Mouse (Mus musculus) midbrain, embryonic 10.5 days (tissue): ENCODE data around the gene Madcam1. TPM values are rescaled to one million over a fixed set of nuclear protein-coding genes. Genes with fewer than 3 reads are reported as not detected.
"Not testable (repeated sequence)": the region's sequence is repeated elsewhere in the genome, so short reads cannot be mapped to it uniquely, and the experiment has no call there.

Experiments used
- DNase-seq: peaks from one replicate; pipeline ENCODE4 v3.0.0-alpha.2; 2017; ENCODE audit warnings: low spot score
- H3K27ac ChIP-seq: fragments of 300-500 bp; sonication (generic); replicated peaks from 2 replicates; pipeline ENCODE4 v1.5.1; 2016; ENCODE audit warnings: mild to moderate bottlenecking
- H3K27me3 ChIP-seq: fragments of 300-500 bp; sonication (generic); 2 replicates; pipeline ENCODE4 v1.6.1; 2016; ENCODE audit warnings: low read depth, mild to moderate bottlenecking; ENCODE audit not compliant: poor library complexity, severe bottlenecking
- H3K36me3 ChIP-seq: fragments of 300-500 bp; sonication (generic); 2 replicates; pipeline ENCODE4 v1.6.1; 2016; ENCODE audit warnings: mild to moderate bottlenecking, moderate library complexity
- H3K4me1 ChIP-seq: fragments of 300-500 bp; sonication (generic); 2 replicates; pipeline ENCODE4 v1.6.1; 2016
- H3K4me3 ChIP-seq: fragments of 300-500 bp; sonication (generic); 2 replicates; pipeline ENCODE4 v1.5.1; 2016; ENCODE audit warnings: mild to moderate bottlenecking, moderate library complexity
- H3K9me3 ChIP-seq: fragments of 300-500 bp; sonication (generic); replicated peaks from 2 replicates; pipeline ENCODE4 v1.6.1; 2016; ENCODE audit warnings: mild to moderate bottlenecking
- WGBS: fragments of 180-500 bp; shearing (Covaris S2); methylation state at CpG from one replicate; pipeline ENCODE4 v1.1.7; 2016; 5-methylcytosine and 5-hydroxymethylcytosine counted together
- polyA plus RNA-seq: library from polyadenylated mRNA; unstranded; fragments of >200 nt; fragmentation: Nextera tagmentation; extraction: Ambion mirVana; gene quantifications from 2 replicates; pipeline ENCODE4 v1.2.1, GENCODE M21; 2016

Madcam1 gene
- polyA plus RNA-seq, 1 experiment from 2014 or later = 0.89 TPM

GRCm38 (mm10) chr10:79696129-79696651 lies 31.8 kb downstream of the Madcam1 start:
- Histone ChIP-seq H3K9me3 (peaks cover 2% of the 10 kb centered on the region; the same call in 1 of the 2 replicates), H3K27ac (no peak overlapping the region), H3K27me3 (no peaks in the 10 kb centered on the region), H3K4me3 (0 out of 2 replicates have a peak overlapping the region, but pooled peaks have one; percentile 1), H3K4me1 (peaks cover 6% of the 10 kb centered on the region), H3K36me3 (no peaks in the 10 kb centered on the region)
- no peak for DNase-seq
- WGBS = 72% methylated on average over 9 of the region's 9 CpGs

GRCm38 (mm10) chr10:79697916-79698315 lies 33.6 kb downstream of the Madcam1 start:
- 90% methylated on average over 6 of the region's 6 CpGs for WGBS
- H3K4me3 ChIP-seq = no peak overlapping the region
- H3K36me3 ChIP-seq = no peaks in the 10 kb centered on the region
- H3K27me3 ChIP-seq = no peaks in the 10 kb centered on the region
- peaks cover 15% of the 10 kb centered on the region for H3K4me1 ChIP-seq
- no peaks in the 10 kb centered on the region for H3K9me3 ChIP-seq
- DNase-seq = no peak
- H3K27ac ChIP-seq = no peak overlapping the region

GRCm38 (mm10) chr10:79698459-79698858 lies 34.1 kb downstream of the Madcam1 start:
- H3K27ac ChIP-seq = no peak overlapping the region
- H3K4me3 ChIP-seq = no peak overlapping the region
- H3K27me3 ChIP-seq = no peaks in the 10 kb centered on the region
- H3K36me3 ChIP-seq = no peaks in the 10 kb centered on the region
- H3K4me1 ChIP-seq = peaks cover 15% of the 10 kb centered on the region
- no peaks in the 10 kb centered on the region for H3K9me3 ChIP-seq
- no peak for DNase-seq
- 94% methylated on average over 6 of the region's 6 CpGs for WGBS

GRCm38 (mm10) chr10:79700676-79701075 lies 36.3 kb downstream of the Madcam1 start:
- 0 out of 2 replicates have a peak overlapping the region, but pooled peaks have one; percentile 49 for H3K27ac ChIP-seq
- no peaks in the 10 kb centered on the region for H3K36me3 ChIP-seq
- H3K4me3 ChIP-seq = no peak overlapping the region
- no peak for DNase-seq
- peaks cover 29% of the 10 kb centered on the region for H3K4me1 ChIP-seq
- no peaks in the 10 kb centered on the region for H3K27me3 ChIP-seq
- 49% methylated on average over 7 of the region's 7 CpGs for WGBS
- no peaks in the 10 kb centered on the region for H3K9me3 ChIP-seq

GRCm38 (mm10) chr10:79701443-79702129 lies 37.2 kb downstream of the Madcam1 start:
- H3K27ac ChIP-seq = peak overlapping the region; percentile 47
- peaks cover 38% of the 10 kb centered on the region for H3K4me1 ChIP-seq
- DNase-seq = no peak
- no peaks in the 10 kb centered on the region for H3K9me3 ChIP-seq
- 62% methylated on average over 10 of the region's 10 CpGs for WGBS
- H3K4me3 ChIP-seq = no peak overlapping the region
- H3K36me3 ChIP-seq = peaks cover 6% of the 10 kb centered on the region
- H3K27me3 ChIP-seq = no peaks in the 10 kb centered on the region

GRCm38 (mm10) chr10:79702970-79703369 lies 38.6 kb downstream of the Madcam1 start:
- H3K36me3 ChIP-seq = peaks cover 20% of the 10 kb centered on the region
- peaks cover 52% of the 10 kb centered on the region for H3K4me1 ChIP-seq
- not testable (repeated sequence) for DNase-seq, H3K27me3 ChIP-seq, H3K27ac ChIP-seq, H3K4me3 ChIP-seq, H3K9me3 ChIP-seq
- WGBS = 95% methylated on average over 4 of the region's 4 CpGs

GRCm38 (mm10) chr10:79703541-79703940 lies 39.2 kb downstream of the Madcam1 start:
- H3K36me3 ChIP-seq = peaks cover 26% of the 10 kb centered on the region
- DNase-seq = no peak
- H3K9me3 ChIP-seq = no peaks in the 10 kb centered on the region
- peak overlapping the region; percentile 98 for H3K27ac ChIP-seq
- H3K4me3 ChIP-seq = peak overlapping the region; percentile 89
- 82% methylated on average over 10 of the region's 10 CpGs for WGBS
- H3K4me1 ChIP-seq = peaks cover 57% of the 10 kb centered on the region
- H3K27me3 ChIP-seq = no peaks in the 10 kb centered on the region

GRCm38 (mm10) chr10:79704065-79704969 lies 40.0 kb downstream of the Madcam1 start, which contains the start of gene Bsg:
TSS of gene Bsg (plus strand) at chr10:79704491.
- Histone ChIP-seq H3K27ac (peak within 1 kb of the TSS; percentile 98), H3K4me1 (peaks cover 64% of the 10 kb centered on the region)
- WGBS = under 1% methylated on average over 61 of the region's 65 CpGs

GRCm38 (mm10) chr10:79704970-79705360 lies 40.6 kb downstream of the Madcam1 start:
- peaks cover 64% of the 10 kb centered on the region for H3K4me1 ChIP-seq
- no peaks in the 10 kb centered on the region for H3K9me3 ChIP-seq
- peak overlapping the region; percentile 98 for H3K27ac ChIP-seq
- WGBS = 5% methylated on average over 10 of the region's 10 CpGs
- H3K27me3 ChIP-seq = no peaks in the 10 kb centered on the region
- H3K36me3 ChIP-seq = peaks cover 40% of the 10 kb centered on the region
- DNase-seq = no peak
- H3K4me3 ChIP-seq = peak overlapping the region; percentile 89

More at GRCm38 (mm10) chr10:79704065-79704969, 40.0 kb downstream of the Madcam1 start, which contains the start of gene Bsg:
- peak within 1 kb of the TSS; percentile 89 for H3K4me3 ChIP-seq
- no peaks in the 10 kb centered on the region for H3K27me3 ChIP-seq
- peak; percentile 99 for DNase-seq
- H3K9me3 ChIP-seq = no peaks in the 10 kb centered on the region
- peaks cover 34% of the 10 kb centered on the region for H3K36me3 ChIP-seq

- H3K27me3 ChIP-seq = no peaks in the 10 kb centered on the region
- WGBS = 83% methylated on average over 5 of the region's 5 CpGs
- no peaks in the 10 kb centered on the region for H3K9me3 ChIP-seq
- H3K36me3 ChIP-seq = peaks cover 50% of the 10 kb centered on the region
- peak overlapping the region; percentile 46 for H3K27ac ChIP-seq
- peak overlapping the region; percentile 89 for H3K4me3 ChIP-seq
- no peak for DNase-seq
- H3K4me1 ChIP-seq = peaks cover 60% of the 10 kb centered on the region
These were observed 41.6 kb downstream of the Madcam1 start for GRCm38 (mm10) chr10:79705951-79706350.

- H3K9me3 ChIP-seq = no peaks in the 10 kb centered on the region
- H3K36me3 ChIP-seq = peaks cover 56% of the 10 kb centered on the region
- peak overlapping the region; percentile 89 for H3K4me3 ChIP-seq
- H3K27me3 ChIP-seq = no peaks in the 10 kb centered on the region
- whole genome bisulfite sequencing = 93% methylated on average over 5 of the region's 5 CpGs
- DNase-seq = no peak
- peak overlapping the region; percentile 46; the same call in 1 of the 2 replicates for H3K27ac ChIP-seq
- peaks cover 54% of the 10 kb centered on the region for H3K4me1 ChIP-seq
These were observed 42.2 kb downstream of the Madcam1 start for GRCm38 (mm10) chr10:79706406-79707094.

GRCm38 (mm10) chr10:79707162-79707561 lies 42.8 kb downstream of the Madcam1 start:
- H3K36me3 ChIP-seq = peaks cover 62% of the 10 kb centered on the region
- H3K4me1 ChIP-seq = peaks cover 52% of the 10 kb centered on the region
- no peak overlapping the region for H3K27ac ChIP-seq
- H3K9me3 ChIP-seq = no peaks in the 10 kb centered on the region
- H3K27me3 ChIP-seq = no peaks in the 10 kb centered on the region
- DNase-seq = no peak
- 83% methylated on average over 1 of the region's 1 CpGs for WGBS
- no peak overlapping the region for H3K4me3 ChIP-seq
